10 mouse cellular contexts compared by ENCODE assay signal in the genomic region with DNA sequence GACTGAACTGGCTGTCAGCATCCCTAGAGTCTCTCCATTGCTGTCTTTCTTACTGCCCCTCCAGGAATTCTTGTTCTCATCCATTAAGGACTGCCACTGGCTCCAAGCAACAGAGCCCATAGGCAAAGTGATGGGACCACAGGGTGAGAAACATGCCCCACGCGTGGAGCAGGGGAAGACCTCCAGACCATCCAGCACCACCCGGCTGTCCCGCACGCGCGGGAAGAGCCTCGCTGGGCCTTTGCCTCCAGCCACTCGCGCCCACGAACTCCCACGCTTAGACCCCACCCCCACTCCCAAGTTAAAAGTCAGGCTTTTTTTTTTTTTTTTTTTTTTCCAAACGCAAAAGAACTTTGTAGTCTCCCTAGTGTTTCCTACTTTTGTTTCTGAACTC. TPM values are rescaled to one million over a fixed set of nuclear protein-coding genes. Genes with fewer than 3 reads are reported as not detected.
DNase-seq lines count a peak whose midpoint lies in the region; ATAC-seq and TF ChIP-seq lines count a peak whose summit lies in the region.
"Had no signal": no experiment of that assay in that cellular context is flagged by ENCODE, and none has a peak within 500 bp of the region (broad histone marks: within the 10 kb centered on the region; RNA-seq: fewer than 3 reads in every experiment).

No protein-coding gene starts in this region.

- intact Hi-C loops in heart, postnatal 14 days (cut with DNase I) = no loop called here

- peak; percentile 14 for DNase-seq in adrenal gland, postnatal 25 days
- DNase-seq in heart, postnatal 14 days = peak; percentile 19 to 36
- no peak for DNase-seq in thymus, postnatal 36 days

- WGBS in liver, embryonic 16.5 days (ENCODE audit: insufficient replicate concordance) = 4% methylated on average over 13 of the region's 13 CpGs

- no peak for ATAC-seq in erythroblast, adult 5-6 weeks (replicated peaks; ENCODE audit: low FRiP score, poor library complexity, severe bottlenecking)
- no peak for ATAC-seq in liver, embryonic 16.5 days (ENCODE audit: low read depth)
- ATAC-seq in frontal cortex, adult (ENCODE audit: low TSS enrichment) = no peak

- H3K27me3 ChIP-seq in erythroblast, embryonic 14.5 days (ENCODE audit: control insufficient read depth) = peaks cover 22% of the 10 kb centered on the region
- H3K27me3 ChIP-seq in liver, embryonic 16.5 days (ENCODE audit: control insufficient read depth, insufficient read depth, low read depth, low read length) = no peaks in the 10 kb centered on the region
- H3K27me3 ChIP-seq in testis, adult 2 months (ENCODE audit: control insufficient read depth, insufficient read depth, low read length) = no peaks in the 10 kb centered on the region; the same call in 1 of the 2 replicates

- H3K9ac ChIP-seq in liver, embryonic 16.5 days (ENCODE audit: low read depth, low read length) = peak overlapping the region; percentile 57

- H3K36me3 ChIP-seq in erythroblast, embryonic 14.5 days (ENCODE audit: control insufficient read depth) = no peaks in the 10 kb centered on the region
- H3K36me3 ChIP-seq in liver, embryonic 16.5 days (ENCODE audit: control insufficient read depth, insufficient read depth) = no peaks in the 10 kb centered on the region
- no peaks in the 10 kb centered on the region for H3K36me3 ChIP-seq in testis, adult 2 months (ENCODE audit: control insufficient read depth, insufficient read depth, low read length)
- H3K36me3 ChIP-seq: G1E had no signal

- H3K27ac ChIP-seq in liver, embryonic 16.5 days (ENCODE audit: low read length) = no peak overlapping the region
- H3K27ac ChIP-seq in testis, adult 2 months (ENCODE audit: control insufficient read depth, insufficient read depth, low read depth, low read length) = 0 out of 2 replicates have a peak overlapping the region, but pooled peaks have one; percentile 54

- TF ChIP-seq CTCF in testis, adult 2 months (IDR thresholded peaks at IDR 0.05; ENCODE audit: control insufficient read depth, insufficient read depth, insufficient replicate concordance, low read depth, low read length) = no peak

- no peak for TF ChIP-seq POLR2A in testis, adult 2 months (IDR thresholded peaks at IDR 0.05; ENCODE audit: control insufficient read depth, low read depth, low read length)

- H3K4me2 ChIP-seq in liver, embryonic 16.5 days (ENCODE audit: low read depth, low read length) = peak overlapping the region; percentile 77

- no peaks in the 10 kb centered on the region for H3K9me3 ChIP-seq in erythroblast, embryonic 14.5 days (ENCODE audit: control insufficient read depth, low read length)
- H3K9me3 ChIP-seq in liver, embryonic 16.5 days (replicated peaks; ENCODE audit: control insufficient read depth, low read length) = no peaks in the 10 kb centered on the region

- H3K4me3 ChIP-seq in erythroblast, embryonic 14.5 days (replicated peaks) = peak overlapping the region; percentile 62
- peak overlapping the region; percentile 65 for H3K4me3 ChIP-seq in liver, embryonic 16.5 days (ENCODE audit: low read depth, low read length)
- peak overlapping the region; percentile 67 for H3K4me3 ChIP-seq in testis, adult 2 months (ENCODE audit: control insufficient read depth, low read depth, low read length)

- peaks cover 18% of the 10 kb centered on the region for H3K4me1 ChIP-seq in erythroblast, embryonic 14.5 days (ENCODE audit: control insufficient read depth)
- peaks cover 7% of the 10 kb centered on the region; the same call in 1 of the 2 replicates for H3K4me1 ChIP-seq in liver, embryonic 16.5 days (ENCODE audit: control insufficient read depth, low read depth, low read length)
- peaks cover 9% of the 10 kb centered on the region for H3K4me1 ChIP-seq in testis, adult 2 months (ENCODE audit: control insufficient read depth, insufficient read depth, low read length)

RNA-seq across cellular contexts. Expression of gene Lrrk1, which starts 0.7 kb away (rescaled TPM):
- polyA plus RNA-seq in erythroblast, embryonic 14.5 days (2012) = 0.02 and 0.07 TPM in 2 replicates
- 1.5 and 3.1 TPM in 2 replicates for total RNA-seq in erythroblast, adult 5-6 weeks (2015; ENCODE audit: low replicate concordance)
- 1.4 and 3.2 TPM in 2 replicates for total RNA-seq in erythroblast, adult 5-6 weeks (2017; ENCODE audit: low replicate concordance)
- 16.6 and 18.5 TPM in 2 replicates for total RNA-seq in adrenal gland, postnatal 25 days (2021)
- total RNA-seq in heart, postnatal 14 days (2021) = 10 to 100 TPM in 1 of 2 experiments, 1 to 10 TPM in 1; 9.1 to 10.5 TPM
- 5.0 and 6.7 TPM in 2 replicates for polyA plus RNA-seq in liver, embryonic 16.5 days (2015; fragmentation: Nextera tagmentation; extraction: Ambion mirVana)
- 2.3 and 2.4 TPM in 2 replicates for polyA plus RNA-seq in testis, adult 2 months (2012; rRNA removed)
- polyA plus RNA-seq: G1E had no signal

RNA-seq across cellular contexts. Expression of gene Gm10974, which starts 21.7 kb away (rescaled TPM):
- polyA plus RNA-seq in erythroblast, embryonic 14.5 days (2012) = not detected in 2 replicates
- not detected in 2 replicates for total RNA-seq in erythroblast, adult 5-6 weeks (2015; ENCODE audit: low replicate concordance)
- not detected in 2 replicates for total RNA-seq in erythroblast, adult 5-6 weeks (2017; ENCODE audit: low replicate concordance)
- total RNA-seq in adrenal gland, postnatal 25 days (2021) = not detected in 2 replicates
- total RNA-seq in heart, postnatal 14 days (2021) = not detected
- not detected in 2 replicates for polyA plus RNA-seq in liver, embryonic 16.5 days (2015; fragmentation: Nextera tagmentation; extraction: Ambion mirVana)
- not detected in 2 replicates for polyA plus RNA-seq in testis, adult 2 months (2012; rRNA removed)
- total RNA-seq: G1E; left cerebral cortex, postnatal 10 days had no signal
- polyA plus RNA-seq: G1E had no signal

RNA-seq across cellular contexts. Expression of gene Aldh1a3, which starts 39.9 kb away (rescaled TPM):
- not detected in 2 replicates for polyA plus RNA-seq in erythroblast, embryonic 14.5 days (2012)
- not detected in 2 replicates for total RNA-seq in erythroblast, adult 5-6 weeks (2015; ENCODE audit: low replicate concordance)
- not detected in 2 replicates for total RNA-seq in erythroblast, adult 5-6 weeks (2017; ENCODE audit: low replicate concordance)
- 6.1 and 10.9 TPM in 2 replicates for total RNA-seq in adrenal gland, postnatal 25 days (2021)
- total RNA-seq in heart, postnatal 14 days (2021) = 1 to 10 TPM; 1.5 to 1.6 TPM
- polyA plus RNA-seq in liver, embryonic 16.5 days (2015; fragmentation: Nextera tagmentation; extraction: Ambion mirVana) = 0.73 and 0.78 TPM in 2 replicates
- polyA plus RNA-seq in testis, adult 2 months (2012; rRNA removed) = 1.1 and 1.6 TPM in 2 replicates
- polyA plus RNA-seq: G1E had no signal

Comparison
In these comparisons a context has a peak if more than half of its experiments do, and no peak if none do; other contexts are left out.
1. DNase-seq: peak in adrenal gland, postnatal 25 days (single experiment) and heart, postnatal 14 days (2 of 2); none in thymus, postnatal 36 days (0 of 2).
2. Peak in every context shown above with its lines, with median percentiles within 50 percentile points of each other: H3K4me3 ChIP-seq.